Mouse (Mus musculus): ENCODE results near the gene Kcnk13. TPM values are rescaled to one million over a fixed set of nuclear protein-coding genes. Genes with fewer than 3 reads are reported as not detected.
A peak's percentile ranks its signal among the peaks of the same experiment; 100 is the strongest.
"Not testable (repeated sequence)": the region's sequence is repeated elsewhere in the genome, so short reads cannot be mapped to it uniquely, and the experiment has no call there.

Kcnk13 gene
- polyA plus RNA-seq, 1 experiment from 2014 or later = 0.94 TPM

- peaks cover 30% of the 10 kb centered on the region for H3K27me3 ChIP-seq (replicated peaks; ENCODE audit: control insufficient read depth, insufficient read depth, low read length)
- H3K9me3 ChIP-seq (replicated peaks; ENCODE audit: control insufficient read depth, low read length); H3K4me3 ChIP-seq (ENCODE audit: low read depth, low read length); H3K4me2 ChIP-seq (ENCODE audit: low read length); H3K4me1 ChIP-seq (ENCODE audit: control insufficient read depth, insufficient read depth, low read length); ATAC-seq; H3K36me3 ChIP-seq (ENCODE audit: control insufficient read depth, insufficient read depth, low read length); H3K27ac ChIP-seq (ENCODE audit: low read depth, low read length); H3K9ac ChIP-seq (ENCODE audit: low read length); DNase-seq (ENCODE audit: low spot score): not testable (repeated sequence)
- 79% methylated on average over 7 of the region's 7 CpGs for WGBS
These were observed 7.1 kb downstream of the Kcnk13 start for GRCm38 (mm10) chr12:99971205-99971894.

GRCm38 (mm10) chr12:99972825-99973224, 8.5 kb downstream of the Kcnk13 start:
- Histone ChIP-seq H3K4me1 (ENCODE audit: control insufficient read depth, insufficient read depth, low read length) (no peaks in the 10 kb centered on the region), H3K9ac (ENCODE audit: low read length) (no peak overlapping the region), H3K27me3 (replicated peaks; ENCODE audit: control insufficient read depth, insufficient read depth, low read length) (peaks cover 16% of the 10 kb centered on the region), H3K36me3 (ENCODE audit: control insufficient read depth, insufficient read depth, low read length) (no peaks in the 10 kb centered on the region), H3K27ac (ENCODE audit: low read depth, low read length) (no peak overlapping the region), H3K9me3 (replicated peaks; ENCODE audit: control insufficient read depth, low read length) (0 out of 2 replicates have a peak, but pooled peaks cover 4% of the 10 kb centered on the region), H3K4me2 (ENCODE audit: low read length) (no peak overlapping the region), H3K4me3 (ENCODE audit: low read depth, low read length) (no peak overlapping the region)
- 56% methylated on average over 7 of the region's 7 CpGs for WGBS
- ATAC-seq (no peak), DNase-seq (ENCODE audit: low spot score) (no peak)

GRCm38 (mm10) chr12:99973659-99974058, 9.4 kb downstream of the Kcnk13 start:
- H3K4me1 ChIP-seq (ENCODE audit: control insufficient read depth, insufficient read depth, low read length) = no peaks in the 10 kb centered on the region
- DNase-seq (ENCODE audit: low spot score) = no peak
- H3K9ac ChIP-seq (ENCODE audit: low read length) = no peak overlapping the region
- peaks cover 8% of the 10 kb centered on the region; the same call in 1 of the 2 replicates for H3K27me3 ChIP-seq (replicated peaks; ENCODE audit: control insufficient read depth, insufficient read depth, low read length)
- H3K9me3 ChIP-seq (replicated peaks; ENCODE audit: control insufficient read depth, low read length) = 0 out of 2 replicates have a peak, but pooled peaks cover 4% of the 10 kb centered on the region
- no peak overlapping the region for H3K27ac ChIP-seq (ENCODE audit: low read depth, low read length)
- 93% methylated on average over 1 of the region's 1 CpGs for WGBS
- no peak for ATAC-seq
- no peak overlapping the region for H3K4me2 ChIP-seq (ENCODE audit: low read length)
- H3K36me3 ChIP-seq (ENCODE audit: control insufficient read depth, insufficient read depth, low read length) = no peaks in the 10 kb centered on the region
- H3K4me3 ChIP-seq (ENCODE audit: low read depth, low read length) = no peak overlapping the region

- 88% methylated on average over 4 of the region's 4 CpGs for WGBS
- H3K9me3 ChIP-seq (replicated peaks; ENCODE audit: control insufficient read depth, low read length) = 0 out of 2 replicates have a peak, but pooled peaks cover 4% of the 10 kb centered on the region
These were observed 15.2 kb downstream of the Kcnk13 start for GRCm38 (mm10) chr12:99979541-99979940.

GRCm38 (mm10) chr12:99986797-99987196, 22.5 kb downstream of the Kcnk13 start:
- Histone ChIP-seq H3K4me1 (ENCODE audit: control insufficient read depth, insufficient read depth, low read length) (no peaks in the 10 kb centered on the region), H3K9ac (ENCODE audit: low read length) (no peak overlapping the region), H3K27ac (ENCODE audit: low read depth, low read length) (no peak overlapping the region), H3K4me2 (ENCODE audit: low read length) (no peak overlapping the region), H3K4me3 (ENCODE audit: low read depth, low read length) (no peak overlapping the region), H3K27me3 (replicated peaks; ENCODE audit: control insufficient read depth, insufficient read depth, low read length) (no peaks in the 10 kb centered on the region), H3K9me3 (replicated peaks; ENCODE audit: control insufficient read depth, low read length) (no peaks in the 10 kb centered on the region), H3K36me3 (ENCODE audit: control insufficient read depth, insufficient read depth, low read length) (no peaks in the 10 kb centered on the region)
- 94% methylated on average over 5 of the region's 5 CpGs for WGBS
- DNase-seq (ENCODE audit: low spot score) (no peak), ATAC-seq (no peak)

More at GRCm38 (mm10) chr12:99979541-99979940, 15.2 kb downstream of the Kcnk13 start:
- H3K9ac ChIP-seq (ENCODE audit: low read length) = no peak overlapping the region
- no peak overlapping the region for H3K27ac ChIP-seq (ENCODE audit: low read depth, low read length)
- no peak for DNase-seq (ENCODE audit: low spot score)
- H3K4me3 ChIP-seq (ENCODE audit: low read depth, low read length) = no peak overlapping the region
- no peak for ATAC-seq
- H3K4me1 ChIP-seq (ENCODE audit: control insufficient read depth, insufficient read depth, low read length) = no peaks in the 10 kb centered on the region
- no peak overlapping the region for H3K4me2 ChIP-seq (ENCODE audit: low read length)
- H3K27me3 ChIP-seq (replicated peaks; ENCODE audit: control insufficient read depth, insufficient read depth, low read length) = no peaks in the 10 kb centered on the region
- no peaks in the 10 kb centered on the region for H3K36me3 ChIP-seq (ENCODE audit: control insufficient read depth, insufficient read depth, low read length)

- DNase-seq (ENCODE audit: low spot score) (no peak), ATAC-seq (no peak)
- H3K4me2 ChIP-seq (ENCODE audit: low read length) = no peak overlapping the region
- H3K4me1 ChIP-seq (ENCODE audit: control insufficient read depth, insufficient read depth, low read length) = no peaks in the 10 kb centered on the region
- no peaks in the 10 kb centered on the region for H3K9me3 ChIP-seq (replicated peaks; ENCODE audit: control insufficient read depth, low read length)
- no peaks in the 10 kb centered on the region for H3K27me3 ChIP-seq (replicated peaks; ENCODE audit: control insufficient read depth, insufficient read depth, low read length)
- H3K27ac ChIP-seq (ENCODE audit: low read depth, low read length) = no peak overlapping the region
- no peak overlapping the region for H3K4me3 ChIP-seq (ENCODE audit: low read depth, low read length)
- no peak overlapping the region for H3K9ac ChIP-seq (ENCODE audit: low read length)
- H3K36me3 ChIP-seq (ENCODE audit: control insufficient read depth, insufficient read depth, low read length) = no peaks in the 10 kb centered on the region
- WGBS = 79% methylated on average over 2 of the region's 2 CpGs
These were observed 23.8 kb downstream of the Kcnk13 start for GRCm38 (mm10) chr12:99988144-99988543.

- Histone ChIP-seq H3K9me3 (replicated peaks; ENCODE audit: control insufficient read depth, low read length) (no peaks in the 10 kb centered on the region), H3K9ac (ENCODE audit: low read length) (no peak overlapping the region), H3K4me1 (ENCODE audit: control insufficient read depth, insufficient read depth, low read length) (no peaks in the 10 kb centered on the region; the same call in 1 of the 2 replicates), H3K27ac (ENCODE audit: low read depth, low read length) (no peak overlapping the region), H3K36me3 (ENCODE audit: control insufficient read depth, insufficient read depth, low read length) (no peaks in the 10 kb centered on the region), H3K4me3 (ENCODE audit: low read depth, low read length) (no peak overlapping the region), H3K27me3 (replicated peaks; ENCODE audit: control insufficient read depth, insufficient read depth, low read length) (no peaks in the 10 kb centered on the region), H3K4me2 (ENCODE audit: low read length) (no peak overlapping the region)
- DNase-seq (ENCODE audit: low spot score) (no peak), ATAC-seq (no peak)
- 92% methylated on average over 11 of the region's 11 CpGs for WGBS
These were observed 28.1 kb downstream of the Kcnk13 start for GRCm38 (mm10) chr12:99992362-99992862.

GRCm38 (mm10) chr12:99993146-99993890, 29.0 kb downstream of the Kcnk13 start:
- H3K9ac ChIP-seq (ENCODE audit: low read length) = no peak overlapping the region
- DNase-seq (ENCODE audit: low spot score) (no peak), ATAC-seq (no peak)
- H3K4me2 ChIP-seq (ENCODE audit: low read length) = no peak overlapping the region
- H3K27ac ChIP-seq (ENCODE audit: low read depth, low read length) = no peak overlapping the region
- no peaks in the 10 kb centered on the region for H3K27me3 ChIP-seq (replicated peaks; ENCODE audit: control insufficient read depth, insufficient read depth, low read length)
- 73% methylated on average over 10 of the region's 10 CpGs for WGBS
- no peaks in the 10 kb centered on the region for H3K9me3 ChIP-seq (replicated peaks; ENCODE audit: control insufficient read depth, low read length)
- H3K4me3 ChIP-seq (ENCODE audit: low read depth, low read length) = no peak overlapping the region
- H3K36me3 ChIP-seq (ENCODE audit: control insufficient read depth, insufficient read depth, low read length) = no peaks in the 10 kb centered on the region
- no peaks in the 10 kb centered on the region; the same call in 1 of the 2 replicates for H3K4me1 ChIP-seq (ENCODE audit: control insufficient read depth, insufficient read depth, low read length)

GRCm38 (mm10) chr12:99995951-99996350, 31.7 kb downstream of the Kcnk13 start:
- H3K4me3 ChIP-seq (ENCODE audit: low read depth, low read length) = no peak overlapping the region
- no peaks in the 10 kb centered on the region for H3K27me3 ChIP-seq (replicated peaks; ENCODE audit: control insufficient read depth, insufficient read depth, low read length)
- H3K9me3 ChIP-seq (replicated peaks; ENCODE audit: control insufficient read depth, low read length) = no peaks in the 10 kb centered on the region
- no peaks in the 10 kb centered on the region; the same call in 1 of the 2 replicates for H3K4me1 ChIP-seq (ENCODE audit: control insufficient read depth, insufficient read depth, low read length)
- no peak overlapping the region for H3K9ac ChIP-seq (ENCODE audit: low read length)
- 89% methylated on average over 5 of the region's 5 CpGs for WGBS
- ATAC-seq (no peak), DNase-seq (ENCODE audit: low spot score) (peak; percentile 24)
- no peak overlapping the region for H3K4me2 ChIP-seq (ENCODE audit: low read length)
- no peak overlapping the region for H3K27ac ChIP-seq (ENCODE audit: low read depth, low read length)
- no peaks in the 10 kb centered on the region for H3K36me3 ChIP-seq (ENCODE audit: control insufficient read depth, insufficient read depth, low read length)
